Mouse (Mus musculus): Measurements from ENCODE around the gene Ndufb2. TPM values are rescaled to one million over a fixed set of nuclear protein-coding genes. Genes with fewer than 3 reads are reported as not detected.

Gene Ndufb2
- total and polyA plus RNA-seq, 3 experiments, result 80.0 to 144 TPM; not detected in 1

- no peak for DNase-seq (ENCODE audit: low read depth, low spot score)
- TF ChIP-seq BHLHE40 (IDR thresholded peaks at IDR 0.05; ENCODE audit: borderline replicate concordance, low read depth, low read length) (no peak), POLR2A (IDR thresholded peaks at IDR 0.05; ENCODE audit: control insufficient read depth in 1 of 2, insufficient read depth in 1 of 2, low read depth in 1 of 2, low read length in 2 of 2, poor library complexity in 1 of 2) (no peak), POLR2AphosphoS2 (IDR thresholded peaks at IDR 0.05; ENCODE audit: low read length) (no peak), RAD21 (IDR thresholded peaks at IDR 0.05; ENCODE audit: low read depth, low read length) (no peak), MAX (IDR thresholded peaks at IDR 0.05; ENCODE audit: low read length) (no peak), USF2 (IDR thresholded peaks at IDR 0.05; ENCODE audit: borderline replicate concordance in 1 of 2, insufficient read depth in 1 of 2, low read depth in 1 of 2, low read length in 2 of 2) (no peak), POLR2AphosphoS5 (IDR thresholded peaks at IDR 0.05; ENCODE audit: borderline replicate concordance, low read depth, low read length) (no peak), ZNF384 (IDR thresholded peaks at IDR 0.05; ENCODE audit: low read depth, low read length) (no peak)
Observed at GRCm38 (mm10) chr6:39557723-39558261, 34.6 kb upstream of the Ndufb2 start, which contains the start of gene Dennd2a. Gene Dennd2a (minus strand): TSS chr6:39557867.

GRCm38 (mm10) chr6:39559276-39559939 is 33.0 kb upstream of the Ndufb2 start:
- Histone ChIP-seq H3K9ac (ENCODE audit: control insufficient read depth, low read depth, low read length, poor library complexity, severe bottlenecking) (no peak overlapping the region), H3K27ac (ENCODE audit: control insufficient read depth, low read depth, low read length) (no peak overlapping the region), H3K27me3 (ENCODE audit: control insufficient read depth in 1 of 2, insufficient read depth in 2 of 2, low read length in 2 of 2) (peaks cover 0 to 2% of the 10 kb centered on the region in 2 experiments; a peak in 2 of 4 replicates), H3K36me3 (ENCODE audit: control insufficient read depth in 1 of 2, insufficient read depth in 2 of 2, low read length in 2 of 2) (0 out of 4 replicates have a peak, but pooled peaks cover 0 to 4% of the 10 kb centered on the region in 2 experiments), H3K9me3 (replicated peaks; ENCODE audit: insufficient read depth, low read length) (no peaks in the 10 kb centered on the region), H3K79me2 (ENCODE audit: control insufficient read depth, insufficient read depth, low read length, poor library complexity) (no peaks in the 10 kb centered on the region), H3K4me1 (ENCODE audit: control insufficient read depth in 1 of 2, insufficient read depth in 2 of 2, low read length in 2 of 2) (peaks cover 0 to 4% of the 10 kb centered on the region in 2 experiments; a peak in 1 of 4 replicates), H3K4me3 (ENCODE audit: control insufficient read depth in 1 of 2, insufficient read depth in 1 of 2, low read depth in 2 of 2, low read length in 2 of 2) (no peak overlapping the region)
- no peak for DNase-seq (ENCODE audit: low read depth, low spot score)
- TF ChIP-seq CHD2 (IDR thresholded peaks at IDR 0.05; ENCODE audit: low read length) (no peak), MAZ (IDR thresholded peaks at IDR 0.05; ENCODE audit: low read depth, low read length) (no peak), ZKSCAN1 (IDR thresholded peaks at IDR 0.05; ENCODE audit: low read depth, low read length) (no peak), GATA1 (IDR thresholded peaks at IDR 0.05; ENCODE audit: low read depth, low read length) (no peak), SMC3 (IDR thresholded peaks at IDR 0.05; ENCODE audit: low read depth, low read length) (no peak), MXI1 (IDR thresholded peaks at IDR 0.05; ENCODE audit: low read depth, low read length) (no peak), CTCF (IDR thresholded peaks at IDR 0.05 in 2 of 3, conservative IDR thresholded peaks at IDR 0.05 in 1 of 3; ENCODE audit: control insufficient read depth in 1 of 3, insufficient read depth in 1 of 3, low read depth in 2 of 3, low read length in 3 of 3, poor library complexity in 1 of 3, severe bottlenecking in 1 of 3) (no peak), HCFC1 (IDR thresholded peaks at IDR 0.05; ENCODE audit: low read depth, low read length) (no peak), POLR2A (IDR thresholded peaks at IDR 0.05; ENCODE audit: control insufficient read depth in 1 of 2, insufficient read depth in 1 of 2, low read depth in 1 of 2, low read length in 2 of 2, poor library complexity in 1 of 2) (no peak), MAFK (IDR thresholded peaks at IDR 0.05; ENCODE audit: borderline replicate concordance, low read depth, low read length) (no peak), TBP (IDR thresholded peaks at IDR 0.05; ENCODE audit: low read depth, low read length) (no peak), USF1 (IDR thresholded peaks at IDR 0.05; ENCODE audit: low read depth, low read length) (no peak), KAT2A (conservative IDR thresholded peaks at IDR 0.05; ENCODE audit: low read depth, low read length) (no peak), CHD1 (IDR thresholded peaks at IDR 0.05; ENCODE audit: low read depth, low read length) (no peak), POLR2AphosphoS2 (IDR thresholded peaks at IDR 0.05; ENCODE audit: low read length) (no peak), ELF1 (IDR thresholded peaks at IDR 0.05; ENCODE audit: low read depth, low read length) (no peak), TAL1 (IDR thresholded peaks at IDR 0.05; ENCODE audit: low read length) (no peak), UBTF (IDR thresholded peaks at IDR 0.05; ENCODE audit: borderline replicate concordance, insufficient read depth, low read depth, low read length) (no peak), POLR2AphosphoS5 (IDR thresholded peaks at IDR 0.05; ENCODE audit: borderline replicate concordance, low read depth, low read length) (no peak), TCF12 (IDR thresholded peaks at IDR 0.05; ENCODE audit: low read depth, low read length) (no peak)

More at GRCm38 (mm10) chr6:39557723-39558261, 34.6 kb upstream of the Ndufb2 start, which contains the start of gene Dennd2a:
- Histone ChIP-seq H3K27me3 (ENCODE audit: control insufficient read depth in 1 of 2, insufficient read depth in 2 of 2, low read length in 2 of 2) (peaks cover 0 to 2% of the 10 kb centered on the region in 2 experiments; a peak in 2 of 4 replicates), H3K9ac (ENCODE audit: control insufficient read depth, low read depth, low read length, poor library complexity, severe bottlenecking) (no peak within 1 kb of the TSS), H3K27ac (ENCODE audit: control insufficient read depth, low read depth, low read length) (no peak within 1 kb of the TSS), H3K4me1 (ENCODE audit: control insufficient read depth in 1 of 2, insufficient read depth in 2 of 2, low read length in 2 of 2) (no peaks in the 10 kb centered on the region; a peak in 1 of 4 replicates), H3K79me2 (ENCODE audit: control insufficient read depth, insufficient read depth, low read length, poor library complexity) (no peaks in the 10 kb centered on the region), H3K9me3 (replicated peaks; ENCODE audit: insufficient read depth, low read length) (no peaks in the 10 kb centered on the region), H3K4me3 (ENCODE audit: control insufficient read depth in 1 of 2, insufficient read depth in 1 of 2, low read depth in 2 of 2, low read length in 2 of 2) (no peak within 1 kb of the TSS), H3K36me3 (ENCODE audit: control insufficient read depth in 1 of 2, insufficient read depth in 2 of 2, low read length in 2 of 2) (0 out of 4 replicates have a peak, but pooled peaks cover 0 to 2% of the 10 kb centered on the region in 2 experiments)
